Mouse (Mus musculus): Measurements from ENCODE around the gene Rhot2.

DNA sequence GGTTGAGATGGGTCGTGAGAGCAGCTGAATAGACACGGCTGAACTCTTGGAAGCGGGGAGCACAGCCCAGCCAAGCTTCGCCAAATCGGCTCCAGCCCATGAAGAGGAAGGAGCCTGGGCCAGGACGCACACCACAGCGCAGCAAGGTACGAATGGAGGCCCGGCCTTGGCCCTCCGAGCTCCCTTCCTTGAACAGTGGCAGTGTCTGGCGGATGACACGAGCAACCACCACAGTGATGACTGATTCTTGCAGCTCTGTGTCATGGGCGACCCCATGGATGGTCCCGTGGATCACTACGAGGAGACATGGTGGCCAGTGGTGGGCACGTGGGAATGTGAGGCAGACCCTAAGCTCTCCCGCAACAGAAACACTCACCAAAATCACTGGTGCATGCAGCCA, 49.7 kb downstream of the Rhot2 start:
- TF ChIP-seq MAFK (IDR thresholded peaks at IDR 0.05; ENCODE audit: insufficient read depth, low read depth, low read length) = no peak
- no peak for TF ChIP-seq CHD2 (IDR thresholded peaks at IDR 0.05; ENCODE audit: low read depth, low read length)
- TF ChIP-seq HCFC1 (IDR thresholded peaks at IDR 0.05; ENCODE audit: borderline replicate concordance, insufficient read depth, low read length) = no peak
- no peak for TF ChIP-seq ZC3H11A (IDR thresholded peaks at IDR 0.05; ENCODE audit: borderline replicate concordance, low read depth, low read length)
- no peak for TF ChIP-seq ZNF384 (IDR thresholded peaks at IDR 0.05; ENCODE audit: low read depth, low read length)

Data from ES-E14 (cell line).